Mouse (Mus musculus): Measurements from ENCODE around the gene Nkiras1.

The Nkiras1 gene

DNA sequence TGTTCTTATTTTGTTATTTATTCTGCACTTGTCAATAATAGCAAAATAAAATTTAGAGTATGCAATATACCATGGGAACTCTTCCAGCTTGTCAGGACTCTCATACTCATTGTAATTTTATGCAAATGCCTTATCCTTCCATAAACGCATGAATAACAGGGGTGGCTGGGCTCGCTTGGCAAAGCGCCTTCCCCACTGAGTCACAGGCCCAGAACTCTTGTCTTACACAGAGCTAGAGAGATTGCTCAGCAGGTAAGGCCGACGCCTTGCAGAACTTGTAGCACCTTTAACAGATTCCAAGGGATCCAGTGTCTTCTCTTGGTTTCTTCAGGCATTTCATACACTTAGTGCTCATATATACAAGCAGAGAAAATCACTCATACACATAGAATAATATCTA, 9.4 kb downstream of the Nkiras1 start:
- no peak for DNase-seq

DNA sequence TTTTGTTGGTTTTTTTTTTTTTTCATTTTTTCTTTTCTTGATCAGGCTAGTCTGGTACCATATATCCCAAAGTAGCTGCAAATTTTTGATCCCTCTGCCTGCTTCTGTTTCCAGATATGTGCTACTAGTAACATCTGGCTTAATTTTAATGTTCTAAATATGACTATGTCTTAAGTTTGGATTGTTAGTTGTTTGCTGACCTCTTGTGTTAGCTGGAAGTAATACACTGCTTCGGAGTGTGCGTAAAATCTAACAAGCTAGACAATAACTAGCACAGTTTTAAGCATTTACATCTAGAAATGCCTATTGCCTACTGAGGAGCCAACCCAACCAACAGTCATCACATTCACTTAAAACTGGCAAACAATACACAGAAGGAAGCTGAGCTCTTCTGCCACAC, 13.6 kb downstream of the Nkiras1 start:
- DNase-seq = no peak

DNA sequence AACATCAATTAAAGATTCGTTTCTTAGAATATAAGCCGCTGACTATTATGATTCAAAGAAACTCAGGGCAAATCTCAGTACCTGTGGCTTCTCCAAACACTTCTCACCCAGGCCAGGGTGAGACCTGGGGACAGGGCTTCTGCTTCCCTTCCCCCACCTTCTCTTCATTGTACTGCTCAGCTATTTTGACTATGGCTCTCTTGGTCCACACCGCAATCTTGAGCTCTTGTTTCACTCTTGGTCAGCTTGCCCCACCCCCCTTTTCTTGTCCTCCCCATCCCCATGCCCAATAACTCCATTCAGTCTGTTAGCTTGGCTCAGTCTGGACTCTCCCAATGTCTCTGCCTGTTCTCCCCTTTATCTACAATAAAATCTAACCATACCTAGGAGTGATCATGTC, 14.5 kb downstream of the Nkiras1 start:
- DNase-seq = no peak

DNA sequence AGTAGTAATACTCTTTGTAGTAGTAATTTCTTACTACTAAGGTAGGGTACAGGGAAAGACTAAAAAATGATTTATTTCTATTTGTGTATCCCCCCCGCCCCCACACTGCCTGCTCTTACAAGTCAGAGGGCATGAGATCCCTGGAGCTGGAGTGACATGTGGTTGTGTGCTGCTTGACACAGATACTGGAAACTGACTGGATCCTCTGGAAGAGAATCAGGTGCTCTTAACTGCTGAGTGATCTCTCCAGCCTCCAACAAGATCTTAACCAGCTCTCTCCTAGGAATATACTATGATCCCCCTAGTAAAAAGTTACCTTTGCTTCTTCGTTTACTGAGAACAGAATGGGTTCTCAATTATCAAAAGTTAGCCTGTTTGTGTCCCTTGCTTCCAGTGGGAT, 15.5 kb downstream of the Nkiras1 start:
- no peak for DNase-seq

DNA sequence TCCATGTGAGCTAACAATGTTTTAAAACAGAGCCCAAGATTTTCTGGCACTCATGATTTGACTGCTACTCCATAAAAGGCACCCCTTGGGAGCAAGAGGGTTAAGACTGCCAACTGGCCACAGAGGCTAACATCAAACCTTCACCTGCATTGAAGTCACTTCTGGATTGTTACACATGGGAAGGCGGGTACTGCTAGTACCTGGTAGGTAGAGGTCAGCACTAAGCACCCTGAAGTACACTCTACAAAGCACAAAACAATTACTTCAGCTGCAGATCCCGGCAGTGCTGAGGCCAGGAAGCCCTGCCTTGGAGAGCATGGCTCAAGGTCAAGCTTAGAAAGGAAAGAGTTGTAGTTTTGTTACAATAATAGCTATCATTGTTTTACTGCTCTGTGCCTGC, 16.5 kb downstream of the Nkiras1 start:
- DNase-seq = no peak

DNA sequence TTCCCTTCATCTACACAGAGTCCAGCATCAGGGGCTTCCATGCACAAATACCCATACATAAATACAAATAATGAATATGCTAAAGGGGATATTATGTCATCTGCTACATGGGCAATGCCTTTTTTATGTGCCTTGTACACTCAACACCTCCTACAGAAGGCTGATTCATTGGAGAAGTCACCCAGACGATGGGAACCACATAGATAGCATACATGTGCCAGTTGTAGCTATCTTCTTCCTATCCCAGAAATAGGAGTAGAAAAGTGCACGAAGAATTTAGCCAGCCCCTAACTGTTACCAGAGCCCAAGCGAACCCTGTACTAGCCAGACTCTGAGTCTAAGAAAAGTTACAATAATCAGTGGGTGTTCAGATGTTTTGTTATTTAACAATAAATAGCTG, 21.2 kb downstream of the Nkiras1 start:
- DNase-seq = no peak

DNA sequence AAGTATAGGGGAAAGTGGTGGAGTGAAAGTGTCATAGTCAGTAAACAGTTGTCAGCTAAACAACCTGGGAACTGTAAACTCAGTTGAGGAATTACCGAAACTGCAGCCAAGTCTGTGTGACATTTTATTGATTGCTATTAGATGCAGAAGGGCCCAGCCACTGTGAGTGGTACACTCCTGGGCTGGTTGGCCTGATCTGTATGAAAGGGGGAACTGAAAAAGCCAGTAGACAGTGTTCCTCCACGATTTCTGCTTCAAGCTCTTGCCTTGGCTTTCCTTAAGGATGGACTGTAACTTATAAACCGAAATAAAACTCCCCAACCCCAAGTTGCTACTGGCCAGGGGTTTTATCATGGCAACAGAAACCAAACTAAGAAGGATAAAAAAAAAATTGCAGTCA, 21.6 kb downstream of the Nkiras1 start:
- DNase-seq = no peak

DNA sequence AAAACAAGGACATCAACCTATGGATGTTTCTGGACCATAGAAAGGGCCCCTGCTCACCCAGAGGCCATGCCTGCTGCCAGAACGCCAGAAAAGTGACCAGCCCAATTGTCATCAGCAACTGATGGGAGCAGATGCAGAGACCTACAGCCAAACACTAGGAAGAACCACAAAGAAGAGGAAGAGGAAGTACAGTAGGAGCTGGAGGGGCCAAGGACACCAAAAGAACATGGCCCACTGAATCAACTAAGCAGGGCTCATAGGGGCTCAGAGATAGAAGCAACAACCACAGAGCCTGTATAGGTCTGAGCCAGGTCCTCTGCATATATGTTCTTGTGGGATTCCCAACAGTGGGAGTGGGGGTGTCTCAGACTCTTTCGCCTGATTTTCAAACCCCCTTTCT, 26.5 kb downstream of the Nkiras1 start:
- no peak for DNase-seq

DNA sequence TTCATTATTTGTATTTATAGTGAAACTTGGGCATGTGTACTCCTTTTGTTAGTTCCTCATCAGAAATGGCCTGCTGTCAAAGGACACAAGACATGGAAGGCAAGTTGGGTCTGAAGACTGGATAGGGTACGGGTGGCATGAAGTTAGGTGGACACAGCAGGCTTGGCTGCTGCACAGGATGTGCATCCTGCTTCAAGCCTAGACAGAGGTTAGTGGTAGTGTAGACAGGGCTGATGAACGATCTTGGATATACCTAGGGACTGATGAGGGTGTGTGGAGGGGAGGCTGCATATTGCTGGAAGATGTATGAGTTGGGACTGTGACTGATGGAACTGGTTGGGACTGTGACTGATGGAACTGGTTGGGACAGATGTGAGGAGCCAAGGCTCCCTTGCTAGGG, 27.9 kb downstream of the Nkiras1 start:
- no peak for DNase-seq

DNA sequence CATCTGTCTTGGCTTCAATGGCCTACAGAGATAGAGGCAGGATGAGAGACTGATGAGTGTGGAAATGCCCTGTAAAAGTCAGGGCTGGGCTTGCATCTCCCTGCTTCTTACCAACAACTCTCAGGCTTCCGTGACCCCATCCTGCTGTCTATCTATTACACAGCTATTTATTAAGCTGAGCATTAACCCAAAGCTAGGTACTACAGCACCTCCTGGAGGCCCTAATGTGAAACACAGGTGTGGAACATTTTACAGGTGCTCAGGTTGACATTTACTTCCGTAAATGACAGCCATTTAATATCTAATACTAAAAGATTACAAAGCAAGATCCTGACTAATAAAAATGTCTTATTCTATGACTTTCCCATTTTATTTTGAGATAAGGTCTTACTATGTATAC, 29.7 kb downstream of the Nkiras1 start:
- DNase-seq = no peak

DNA sequence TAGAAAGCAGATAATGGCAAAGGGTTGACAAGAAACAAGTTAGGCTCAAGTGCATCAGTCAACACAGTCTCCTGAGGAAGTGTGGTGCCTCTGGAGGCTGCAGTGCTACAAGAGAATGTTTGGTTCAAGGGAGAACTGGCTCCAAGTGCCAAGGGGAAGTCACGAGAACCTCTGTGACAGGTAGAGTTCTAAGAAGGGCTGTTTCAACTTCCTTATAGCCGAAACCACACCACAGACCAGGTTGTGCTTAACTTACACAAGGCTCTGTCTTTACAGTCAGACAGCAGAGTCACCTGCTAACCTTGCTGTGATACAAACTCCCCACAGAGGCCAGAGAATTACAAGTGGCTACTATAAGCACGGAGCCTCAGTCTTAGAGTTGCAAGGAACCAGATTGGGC, 30.7 kb downstream of the Nkiras1 start:
- DNase-seq = no peak

DNA sequence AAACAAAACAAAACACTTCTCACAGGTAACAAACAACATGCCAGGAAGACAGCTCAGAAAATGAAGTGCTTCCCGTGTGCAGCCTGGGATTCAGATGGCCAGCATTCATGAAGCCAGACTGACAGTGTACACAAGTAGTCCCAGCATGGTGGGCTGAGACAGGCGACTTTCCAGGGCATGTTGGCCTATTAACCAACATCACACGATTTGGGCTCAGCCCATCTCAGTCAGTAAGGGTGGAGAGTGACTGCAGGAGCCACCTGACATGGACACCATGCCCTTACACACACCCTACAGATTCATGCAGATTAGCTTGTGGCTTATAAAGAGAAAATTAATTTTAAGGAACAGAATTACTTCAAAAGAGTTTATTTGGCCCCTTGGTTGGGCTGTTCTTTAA, 31.8 kb downstream of the Nkiras1 start:
- no peak for DNase-seq

DNA sequence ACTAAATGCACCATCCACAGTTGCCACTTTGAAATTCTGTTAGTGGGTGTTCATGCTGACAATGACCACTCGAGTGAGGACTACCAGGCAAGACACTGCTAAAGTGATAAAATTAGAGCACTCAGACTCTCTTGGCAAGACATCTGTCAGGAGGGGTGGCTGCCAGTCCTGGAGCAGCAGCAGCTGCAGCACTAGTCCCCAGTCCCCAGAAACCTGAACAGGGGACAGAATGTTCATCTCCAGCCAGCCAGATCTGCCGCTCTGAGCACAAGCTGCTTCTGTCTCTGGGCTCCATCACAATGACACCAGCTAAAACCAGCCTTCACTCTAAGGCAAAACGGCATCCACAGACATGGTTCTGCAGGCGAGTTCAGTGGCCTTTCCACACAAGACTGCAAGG, 32.3 kb downstream of the Nkiras1 start:
- no peak for DNase-seq

DNA sequence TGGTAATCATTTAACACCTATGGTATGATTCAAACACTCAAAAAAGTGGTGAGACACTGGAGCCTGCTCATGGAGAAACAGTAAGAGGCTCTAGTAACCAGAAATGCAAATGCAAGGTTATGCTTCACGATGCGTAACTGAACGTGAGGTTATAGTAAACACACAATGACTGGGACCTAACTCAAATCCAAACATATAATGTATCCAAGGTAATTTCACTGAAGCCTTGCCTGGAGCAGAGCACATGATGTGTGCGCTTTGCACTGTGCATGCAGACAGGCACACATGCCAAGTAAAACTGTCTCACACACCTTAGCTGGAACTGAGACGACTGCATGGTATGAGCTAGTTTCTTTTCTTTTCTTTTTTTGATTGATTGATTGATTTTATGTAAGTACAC, 33.2 kb downstream of the Nkiras1 start:
- no peak for DNase-seq

DNA sequence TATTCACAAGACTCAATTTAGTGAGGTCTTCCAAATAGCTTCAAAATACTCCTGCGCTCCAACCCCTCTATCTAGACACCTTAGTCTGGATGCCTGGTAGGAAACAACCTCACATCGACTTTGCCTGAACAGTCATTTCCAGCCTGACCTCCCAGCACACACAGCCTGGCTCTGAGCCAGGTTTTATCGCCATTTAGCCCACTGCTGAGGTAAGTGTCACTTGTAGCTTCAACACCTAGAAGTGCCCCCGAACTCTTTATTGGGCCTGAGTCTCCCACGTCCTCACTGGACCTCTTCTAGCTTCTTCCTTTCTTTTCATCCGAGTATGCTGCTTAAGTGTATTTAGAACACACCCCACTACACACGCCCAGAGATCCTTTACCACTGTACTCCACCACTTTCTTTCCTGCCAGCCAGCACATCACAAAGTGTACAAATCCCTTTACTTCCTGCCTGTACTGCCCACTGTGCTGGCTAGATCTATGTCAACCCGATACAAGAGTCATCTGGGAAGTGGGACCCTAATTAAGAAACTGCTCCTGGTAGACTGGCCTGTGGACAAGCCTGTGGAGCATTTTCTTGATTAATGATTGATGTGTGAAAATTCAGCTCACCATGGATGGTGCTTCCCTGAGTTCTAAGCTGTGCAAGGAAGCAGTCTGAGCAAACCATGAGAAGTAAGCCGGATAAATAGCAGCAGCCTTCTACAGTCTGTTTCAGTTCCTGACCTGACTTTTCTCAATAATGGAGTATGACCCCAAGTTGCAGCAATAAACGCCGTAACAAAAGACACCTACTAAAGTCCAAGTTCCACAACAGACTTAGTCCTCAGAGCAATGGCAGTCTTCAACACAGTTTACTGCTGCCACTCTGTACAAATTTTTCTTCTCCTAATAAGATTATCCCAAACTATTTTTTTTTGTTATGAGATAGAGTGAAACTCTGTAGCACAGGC, 46.8 kb downstream of the Nkiras1 start:
- DNase-seq = no peak

DNA sequence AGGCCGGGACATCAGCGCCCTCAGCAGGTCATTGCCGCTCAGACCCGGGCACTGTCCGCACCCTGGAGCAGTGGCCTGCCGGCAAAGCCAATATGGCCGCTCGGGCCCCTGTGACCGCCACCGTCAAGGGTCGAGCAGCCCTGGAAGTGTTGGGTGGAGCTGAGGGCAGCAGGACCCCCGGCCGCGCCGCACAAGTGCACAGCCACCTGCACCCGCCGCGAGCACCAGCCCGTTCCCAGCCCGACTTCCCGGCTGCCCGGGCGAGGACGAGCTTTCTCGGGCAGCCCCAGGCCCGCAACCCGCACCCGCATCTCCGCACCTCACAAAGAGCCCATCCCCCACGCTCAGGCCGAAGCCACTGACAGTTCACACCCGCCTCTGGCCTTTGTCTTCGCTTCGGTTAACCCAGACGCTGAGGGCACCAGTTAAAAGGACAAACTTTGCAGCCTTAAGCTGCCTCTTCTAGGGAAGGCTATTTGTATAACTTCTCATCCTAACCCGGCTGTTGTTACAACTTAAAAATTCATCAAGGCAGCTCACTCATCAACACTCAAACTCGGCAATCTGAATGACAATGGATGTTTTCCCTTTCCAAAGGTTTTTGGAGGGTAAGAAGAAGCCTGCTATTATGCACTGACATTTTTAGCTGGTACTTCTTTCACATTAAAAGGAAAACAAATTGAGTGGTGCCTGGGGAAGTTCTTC, 56.2 kb downstream of the Nkiras1 start:
- peak; percentile 73 for DNase-seq

DNA sequence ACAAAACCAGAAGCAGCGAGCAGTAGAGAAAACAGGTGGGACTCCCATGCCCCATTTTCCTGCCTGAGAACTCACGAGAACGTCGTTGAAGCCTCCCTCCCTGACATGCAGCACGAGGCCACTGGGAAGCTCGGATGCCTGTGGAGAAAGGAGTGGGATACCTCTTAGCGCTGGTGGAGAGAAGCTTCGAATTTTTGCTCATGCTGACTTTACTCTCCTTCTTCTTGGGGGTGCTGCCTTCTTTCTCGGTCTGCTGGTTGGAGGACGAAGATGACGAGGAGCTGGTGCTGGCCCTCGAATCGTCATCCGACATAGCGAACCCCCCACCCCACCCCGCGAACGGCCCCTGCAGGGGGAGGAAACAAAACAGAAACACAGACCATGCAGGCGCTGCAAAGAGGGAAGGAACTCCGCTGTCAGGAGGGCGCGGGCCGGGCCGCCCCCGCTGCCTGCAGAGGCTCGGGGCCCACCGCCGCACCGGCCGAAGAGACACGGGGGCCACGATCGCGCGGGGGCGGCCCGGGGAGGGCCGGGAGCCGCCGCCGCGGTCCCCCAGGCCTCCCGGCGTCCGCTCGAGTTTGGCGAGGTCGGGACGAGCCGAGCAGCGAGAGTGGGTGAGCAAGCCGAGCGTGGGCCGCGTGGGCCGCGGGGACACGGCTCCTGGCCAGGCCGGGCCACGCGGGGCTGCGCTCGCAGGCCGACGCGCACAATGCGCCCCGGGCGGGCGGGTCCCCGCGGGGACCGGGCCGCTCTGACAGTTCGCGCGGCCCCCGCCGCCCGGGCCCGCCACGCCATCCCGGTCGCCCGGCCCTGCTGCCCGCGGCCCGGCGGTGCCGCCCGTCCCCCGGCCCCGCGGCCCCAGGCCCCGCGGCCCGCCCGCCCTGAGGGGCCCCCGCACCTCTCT, 60.1 kb downstream of the Nkiras1 start:
- DNase-seq = peak; percentile 54

DNA sequence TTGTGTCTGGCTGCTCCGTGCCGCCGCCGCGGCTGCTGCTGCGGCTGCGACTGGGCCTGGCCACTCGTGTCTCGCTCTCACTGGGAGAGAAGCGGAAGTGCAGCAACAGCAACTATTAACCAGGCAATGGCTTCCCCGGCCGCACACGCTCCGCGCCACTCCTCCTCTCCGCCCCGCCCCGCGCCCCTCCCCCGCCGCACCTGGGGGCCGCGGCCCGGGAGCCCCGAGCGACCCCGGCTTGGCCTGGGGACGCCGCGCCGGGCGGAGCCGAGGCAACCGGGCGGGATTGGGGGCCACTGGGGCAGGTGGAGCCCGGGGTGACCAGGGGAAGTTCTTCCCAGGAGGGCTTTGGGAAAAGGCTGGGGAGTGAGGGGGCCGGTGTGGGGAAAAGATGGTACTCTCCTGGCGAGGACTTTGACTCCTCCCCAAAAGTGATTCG, 60.8 kb downstream of the Nkiras1 start, which contains the start of gene Ube2e1:
Ube2e1 (minus strand) TSS at position 167 of the 439 bp plus-strand sequence.
- DNase-seq = peak; percentile 82
